Mouse (Mus musculus) hindbrain, embryonic 14.5 days (tissue): ENCODE measurements at regions not wholly inside any gene's neighbourhood (a gene's known extent, or its start where the extent isn't known, plus 50 kb on each side); places are given as distances from the start of the nearest gene placed in this dataset.

Experiments used
- ATAC-seq: fragments of 200-750 bp; cut with Nextera tagmentation; 2 replicates; pipeline ENCODE4 v1.8.0; 2017; ENCODE audit warnings: moderate number of reproducible peaks, mild to moderate bottlenecking, moderate TSS enrichment, moderate library complexity; ENCODE audit not compliant: low FRiP score
- DNase-seq: peaks from one replicate; pipeline ENCODE4 v3.0.0-alpha.2; 2015; ENCODE audit warnings: low spot score
- H3K27ac ChIP-seq: fragments of 300-500 bp; sonication (generic); 2 replicates; pipeline ENCODE4 v1.5.1; 2014; ENCODE audit warnings: mild to moderate bottlenecking, moderate library complexity
- H3K27me3 ChIP-seq: fragments of 300-500 bp; sonication (generic); 2 replicates; pipeline ENCODE4 v1.6.1; 2014; ENCODE audit warnings: mild to moderate bottlenecking, low read length, mixed read lengths; ENCODE audit not compliant: control insufficient read depth, insufficient read depth
- H3K36me3 ChIP-seq: fragments of 300-500 bp; sonication (generic); replicated peaks from 2 replicates; pipeline ENCODE4 v1.6.1; 2014; ENCODE audit not compliant: control insufficient read depth, insufficient read depth
- H3K4me1 ChIP-seq: fragments of 300-500 bp; sonication (generic); replicated peaks from 2 replicates; pipeline ENCODE4 v1.6.1; 2014; ENCODE audit warnings: antibody characterized with exemption, low read length, mixed read lengths; ENCODE audit not compliant: control insufficient read depth, insufficient read depth
- H3K4me2 ChIP-seq: fragments of 300-500 bp; sonication (generic); replicated peaks from 2 replicates; pipeline ENCODE4 v1.6.1; 2014; ENCODE audit warnings: mild to moderate bottlenecking, moderate library complexity
- H3K4me3 ChIP-seq: fragments of 300-500 bp; sonication (generic); replicated peaks from 2 replicates; pipeline ENCODE4 v1.5.1; 2014; ENCODE audit warnings: mild to moderate bottlenecking, low read length
- H3K9ac ChIP-seq: fragments of 300-500 bp; sonication (generic); 2 replicates; pipeline ENCODE4 v1.6.1; 2014
- H3K9me3 ChIP-seq: fragments of 300-500 bp; sonication (generic); 2 replicates; pipeline ENCODE4 v1.6.1; 2016; ENCODE audit warnings: low read length; ENCODE audit not compliant: control insufficient read depth
- WGBS: fragments of 180-500 bp; shearing (Covaris S2); extraction: QIAGEN DNeasy Blood & Tissue Kit; methylation state at CpG from one replicate; pipeline ENCODE4 v1.1.7; 2014; 5-methylcytosine and 5-hydroxymethylcytosine counted together

DNA sequence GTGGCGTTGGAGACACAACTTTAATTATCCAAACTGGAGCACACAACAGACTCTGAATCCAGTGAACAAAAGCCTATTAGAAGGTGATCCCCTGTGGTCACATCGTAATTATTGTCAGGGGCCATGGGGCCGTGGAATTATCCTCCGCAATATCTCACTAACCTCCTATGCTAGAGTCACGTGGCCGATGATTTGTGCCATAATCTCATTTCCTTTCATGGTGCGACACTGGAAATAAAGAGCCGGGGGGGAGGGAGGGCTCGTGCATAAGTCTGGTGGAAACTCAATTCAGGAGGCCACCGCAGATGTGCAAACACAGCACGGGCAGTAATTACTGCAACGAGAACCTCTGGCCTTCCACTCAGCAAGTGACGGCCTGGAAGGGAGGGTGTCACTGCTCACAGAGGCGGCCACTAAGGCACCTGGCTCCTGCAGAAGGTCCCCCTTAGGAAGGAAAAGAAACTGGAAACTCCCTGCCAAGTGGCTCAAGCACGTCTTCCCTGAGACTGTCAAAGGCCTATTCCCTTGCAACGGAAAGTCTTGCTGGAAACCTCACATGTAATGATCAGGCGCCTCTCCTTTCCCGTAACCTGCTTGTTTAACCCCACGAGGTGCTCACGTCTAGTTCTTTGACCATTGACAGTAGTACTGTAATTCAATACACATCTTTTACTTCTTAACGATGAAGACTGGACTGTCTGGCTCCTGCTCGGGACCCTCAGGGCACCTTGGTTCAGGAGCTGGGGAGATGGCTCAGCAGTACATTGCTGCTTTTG is 65.6 kb upstream of the Gm10260 start:
- ATAC-seq: peak; percentile 67
- no peaks in the 10 kb centered on the region for H3K27me3 ChIP-seq
- no peak overlapping the region for H3K9ac ChIP-seq
- 27% methylated on average over 22 of the region's 22 CpGs for WGBS
- peaks cover 28% of the 10 kb centered on the region for H3K4me1 ChIP-seq
- no peaks in the 10 kb centered on the region for H3K36me3 ChIP-seq
- peak overlapping the region; percentile 51 for H3K4me2 ChIP-seq
- H3K27ac ChIP-seq: peak overlapping the region; percentile 75
- DNase-seq: peak; percentile 55
- H3K9me3 ChIP-seq: no peaks in the 10 kb centered on the region
- no peak overlapping the region for H3K4me3 ChIP-seq

- Histone ChIP-seq H3K4me1 (peaks cover 28% of the 10 kb centered on the region), H3K27me3 (no peaks in the 10 kb centered on the region), H3K27ac (peak overlapping the region; percentile 75), H3K9me3 (no peaks in the 10 kb centered on the region), H3K36me3 (no peaks in the 10 kb centered on the region), H3K4me2 (peak overlapping the region; percentile 51), H3K9ac (no peak overlapping the region), H3K4me3 (no peak overlapping the region)
- ATAC-seq (peak; percentile 39; the same call in 1 of the 2 replicates), DNase-seq (no peak)
- 24% methylated on average over 3 of the region's 3 CpGs for WGBS
These were observed 64.9 kb upstream of the Gm10260 start for GRCm38 (mm10) chr13:97825361-97825760.

DNA sequence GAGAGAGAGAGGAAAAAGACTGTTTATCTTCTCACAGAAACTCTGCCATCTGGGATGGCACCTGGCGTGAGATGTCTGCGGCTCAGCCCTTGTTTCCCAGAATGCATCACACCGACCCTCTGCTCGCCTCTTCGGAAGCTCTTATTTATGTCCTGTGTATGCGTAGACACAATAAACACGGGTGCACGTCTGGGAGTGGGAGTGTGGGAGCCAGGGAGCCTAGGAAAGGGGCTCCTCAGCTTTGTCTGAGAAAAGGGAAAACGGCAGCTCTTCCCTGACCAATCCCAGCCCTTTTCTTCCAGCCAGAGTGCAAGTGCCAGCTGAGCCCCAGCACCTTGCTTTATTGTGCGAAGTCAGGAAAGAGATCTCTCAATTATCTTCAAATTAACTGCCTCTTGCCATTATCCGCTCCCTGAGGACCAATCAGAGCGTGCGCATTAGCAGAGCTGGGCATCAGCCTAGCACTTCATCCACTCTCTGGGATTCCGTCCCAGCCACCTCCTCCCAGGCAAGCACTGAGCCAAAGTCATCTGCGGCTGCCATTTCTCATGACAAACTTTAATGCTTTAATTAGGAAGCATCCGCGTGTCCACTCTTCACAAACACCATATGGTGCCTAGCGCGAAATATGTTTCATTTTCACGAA is 63.8 kb upstream of the Gm10260 start:
- Histone ChIP-seq H3K9me3 (no peaks in the 10 kb centered on the region), H3K4me3 (peak overlapping the region; percentile 17), H3K27ac (peak overlapping the region; percentile 75), H3K4me2 (peak overlapping the region; percentile 51), H3K4me1 (peaks cover 24% of the 10 kb centered on the region), H3K27me3 (no peaks in the 10 kb centered on the region), H3K36me3 (no peaks in the 10 kb centered on the region), H3K9ac (peak overlapping the region; percentile 48)
- ATAC-seq (peak; percentile 89), DNase-seq (peak; percentile 78)
- WGBS: 17% methylated on average over 20 of the region's 20 CpGs

GRCm38 (mm10) chr13:97821630-97822029 is 61.2 kb upstream of the Gm10260 start:
- no peaks in the 10 kb centered on the region for H3K27me3 ChIP-seq

GRCm38 (mm10) chr13:97821011-97821410 is 60.6 kb upstream of the Gm10260 start:
- 81% methylated on average over 3 of the region's 3 CpGs for WGBS
- Histone ChIP-seq H3K4me2 (no peak overlapping the region), H3K36me3 (no peaks in the 10 kb centered on the region), H3K9me3 (no peaks in the 10 kb centered on the region), H3K4me3 (no peak overlapping the region), H3K4me1 (peaks cover 23% of the 10 kb centered on the region), H3K9ac (no peak overlapping the region), H3K27me3 (no peaks in the 10 kb centered on the region), H3K27ac (no peak overlapping the region)
- ATAC-seq: no peak
- DNase-seq: no peak

More at GRCm38 (mm10) chr13:97821630-97822029, 61.2 kb upstream of the Gm10260 start:
- H3K4me1 ChIP-seq: peaks cover 24% of the 10 kb centered on the region
- no peak overlapping the region for H3K4me3 ChIP-seq
- DNase-seq: no peak
- 50% methylated on average over 2 of the region's 2 CpGs for WGBS
- H3K27ac ChIP-seq: no peak overlapping the region
- H3K36me3 ChIP-seq: no peaks in the 10 kb centered on the region
- no peak overlapping the region for H3K9ac ChIP-seq
- no peak overlapping the region for H3K4me2 ChIP-seq
- no peaks in the 10 kb centered on the region for H3K9me3 ChIP-seq
- ATAC-seq: no peak

- Histone ChIP-seq H3K9me3 (no peaks in the 10 kb centered on the region), H3K9ac (no peak overlapping the region), H3K27me3 (no peaks in the 10 kb centered on the region), H3K4me2 (no peak overlapping the region), H3K4me3 (no peak overlapping the region), H3K4me1 (peaks cover 17% of the 10 kb centered on the region), H3K27ac (no peak overlapping the region), H3K36me3 (no peaks in the 10 kb centered on the region)
- no peak for ATAC-seq
- no peak for DNase-seq
- WGBS: 96% methylated on average over 8 of the region's 8 CpGs
These were observed 60.0 kb upstream of the Gm10260 start for GRCm38 (mm10) chr13:97820401-97820800.

DNA sequence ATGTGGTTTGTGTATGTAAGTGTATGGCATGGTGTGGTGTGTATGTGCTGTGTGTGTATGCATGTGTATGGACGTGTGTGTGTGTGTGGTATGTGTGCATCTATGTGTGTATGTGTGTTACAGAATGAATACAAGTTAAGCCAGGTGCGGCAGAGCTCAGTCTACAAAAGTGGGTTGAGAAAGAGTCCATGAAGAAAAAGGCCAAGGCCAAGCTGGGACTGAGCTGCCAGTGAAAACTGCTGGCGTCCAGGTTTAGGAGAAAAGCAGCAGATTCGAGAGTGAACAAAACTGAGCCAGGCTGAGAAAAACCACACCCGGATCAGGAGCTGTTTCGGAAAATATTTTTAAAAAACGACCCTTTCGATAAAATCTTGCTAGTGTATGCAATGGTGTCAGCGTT is 58.6 kb upstream of the Gm10260 start:
- Histone ChIP-seq H3K4me2 (no peak overlapping the region), H3K36me3 (no peaks in the 10 kb centered on the region), H3K9me3 (no peaks in the 10 kb centered on the region), H3K27ac (no peak overlapping the region), H3K27me3 (no peaks in the 10 kb centered on the region), H3K9ac (no peak overlapping the region), H3K4me3 (no peak overlapping the region), H3K4me1 (peaks cover 7% of the 10 kb centered on the region)
- WGBS: 92% methylated on average over 9 of the region's 9 CpGs
- ATAC-seq (no peak), DNase-seq (no peak)

GRCm38 (mm10) chr13:97816923-97817322 is 56.5 kb upstream of the Gm10260 start:
- no peak for ATAC-seq
- Histone ChIP-seq H3K27ac (no peak overlapping the region), H3K4me1 (no peaks in the 10 kb centered on the region), H3K27me3 (no peaks in the 10 kb centered on the region), H3K4me2 (no peak overlapping the region), H3K36me3 (no peaks in the 10 kb centered on the region), H3K4me3 (no peak overlapping the region), H3K9me3 (no peaks in the 10 kb centered on the region), H3K9ac (no peak overlapping the region)
- WGBS: 89% methylated on average over 3 of the region's 3 CpGs
- no peak for DNase-seq
